Mouse (Mus musculus) left cerebral cortex, postnatal 10 days (tissue): ENCODE measurements at regions not wholly inside any gene's neighbourhood (a gene's known extent, or its start where the extent isn't known, plus 50 kb on each side); places are given as distances from the start of the nearest gene placed in this dataset.

Experiments
- DNase-seq, 2 experiments: peaks; one replicate each; pipeline ENCODE4 v3.0.0; 2021 to 2022; ENCODE audit warnings: low spot score in 2 of 2, mixed read lengths in 1 of 2; ENCODE audit errors: extremely low spot score in 1 of 2
- intact Hi-C: fragments of 180-260 bp; cut with DNase I; formaldehyde crosslinking; loops from one replicate; pipeline ENCODE4 v1.15.1; 2025

GRCm38 (mm10) chr16:51650683-51651082 lies 380.3 kb upstream of the Cblb start:
- DNase-seq = no peak
- intact Hi-C loops = no loop called here

GRCm38 (mm10) chr16:51661693-51662092 lies 369.3 kb upstream of the Cblb start:
- DNase-seq = no peak
- intact Hi-C loops = no loop called here

GRCm38 (mm10) chr16:51664325-51664724 lies 366.7 kb upstream of the Cblb start:
- DNase-seq = no peak
- intact Hi-C loops = no loop called here

- no peak for DNase-seq
- intact Hi-C loops = no loop called here
Observed at GRCm38 (mm10) chr16:51675101-51675500, 355.9 kb upstream of the Cblb start.

GRCm38 (mm10) chr16:51675988-51676387 lies 355.0 kb upstream of the Cblb start:
- intact Hi-C loops = no loop called here

GRCm38 (mm10) chr16:51690861-51691260 lies 340.2 kb upstream of the Cblb start:
- no peak for DNase-seq
- intact Hi-C loops = no loop called here

More at GRCm38 (mm10) chr16:51675988-51676387, 355.0 kb upstream of the Cblb start:
- no peak for DNase-seq

- DNase-seq = no peak
- intact Hi-C loops = no loop called here
Observed at GRCm38 (mm10) chr16:51705026-51705425, 326.0 kb upstream of the Cblb start.

GRCm38 (mm10) chr16:51718695-51719094 lies 312.3 kb upstream of the Cblb start:
- no peak for DNase-seq
- intact Hi-C loops = no loop called here

GRCm38 (mm10) chr16:51719637-51720036 lies 311.4 kb upstream of the Cblb start:
- intact Hi-C loops = no loop called here

GRCm38 (mm10) chr16:51722682-51723081 lies 308.3 kb upstream of the Cblb start:
- intact Hi-C loops = no loop called here
- DNase-seq = no peak

More at GRCm38 (mm10) chr16:51719637-51720036, 311.4 kb upstream of the Cblb start:
- no peak for DNase-seq

GRCm38 (mm10) chr16:51741875-51742274 lies 289.1 kb upstream of the Cblb start:
- DNase-seq = no peak
- intact Hi-C loops = no loop called here

- intact Hi-C loops = no loop called here
- no peak for DNase-seq
Observed at GRCm38 (mm10) chr16:51751878-51752277, 279.1 kb upstream of the Cblb start.

- intact Hi-C loops = no loop called here
- no peak for DNase-seq
Observed at GRCm38 (mm10) chr16:51758361-51759227, 272.4 kb upstream of the Cblb start.

GRCm38 (mm10) chr16:51759228-51759647 lies 271.8 kb upstream of the Cblb start:
- intact Hi-C loops = no loop called here
- DNase-seq = peak in 1 of 2 experiments; percentile 9

- peak in 1 of 2 experiments; percentile 14 for DNase-seq
- intact Hi-C loops = no loop called here
Observed at GRCm38 (mm10) chr16:51767556-51767955, 263.5 kb upstream of the Cblb start.

GRCm38 (mm10) chr16:51778920-51779319 lies 252.1 kb upstream of the Cblb start:
- DNase-seq = no peak
- intact Hi-C loops = no loop called here

- intact Hi-C loops = no loop called here
- no peak for DNase-seq
Observed at GRCm38 (mm10) chr16:51795003-51795402, 236.0 kb upstream of the Cblb start.

- intact Hi-C loops = no loop called here
- DNase-seq = no peak
Observed at GRCm38 (mm10) chr16:51807323-51807722, 223.7 kb upstream of the Cblb start.

GRCm38 (mm10) chr16:51809120-51809519 lies 221.9 kb upstream of the Cblb start:
- DNase-seq = no peak
- intact Hi-C loops = no loop called here

- DNase-seq = no peak
- intact Hi-C loops = no loop called here
Observed at GRCm38 (mm10) chr16:51811073-51811472, 220.0 kb upstream of the Cblb start.

GRCm38 (mm10) chr16:51842770-51843169 lies 188.3 kb upstream of the Cblb start:
- DNase-seq = no peak
- intact Hi-C loops = no loop called here
